Mouse (Mus musculus) forebrain, embryonic 12.5 days (tissue): Measurements from ENCODE around the gene Zfp710. TPM values are rescaled to one million over a fixed set of nuclear protein-coding genes. Genes with fewer than 3 reads are reported as not detected.
"Not testable (repeated sequence)": the region's sequence is repeated elsewhere in the genome, so short reads cannot be mapped to it uniquely, and the experiment has no call there.

Experiments
- ATAC-seq: fragments of 200-750 bp; cut with Nextera tagmentation; 2 replicates; pipeline ENCODE4 v1.8.0; 2017; ENCODE audit warnings: moderate TSS enrichment; ENCODE audit not compliant: low FRiP score
- H3K27ac ChIP-seq: fragments of 300-500 bp; sonication (generic); 2 replicates; pipeline ENCODE4 v1.5.1; 2016; ENCODE audit warnings: mild to moderate bottlenecking
- H3K27me3 ChIP-seq: fragments of 300-500 bp; sonication (generic); 2 replicates; pipeline ENCODE4 v1.6.1; 2016; ENCODE audit warnings: mild to moderate bottlenecking
- H3K36me3 ChIP-seq: fragments of 300-500 bp; sonication (generic); replicated peaks from 2 replicates; pipeline ENCODE4 v1.6.1; 2016; ENCODE audit warnings: mild to moderate bottlenecking
- H3K4me1 ChIP-seq: fragments of 300-500 bp; sonication (generic); 2 replicates; pipeline ENCODE4 v1.6.1; 2016
- H3K4me2 ChIP-seq: fragments of 300-500 bp; sonication (generic); 2 replicates; pipeline ENCODE4 v1.6.1; 2016; ENCODE audit warnings: mild to moderate bottlenecking, moderate library complexity
- H3K4me3 ChIP-seq: fragments of 300-500 bp; sonication (generic); replicated peaks from 2 replicates; pipeline ENCODE4 v1.5.1; 2016; ENCODE audit warnings: mild to moderate bottlenecking
- H3K9ac ChIP-seq: fragments of 300-500 bp; sonication (generic); 2 replicates; pipeline ENCODE4 v1.6.1; 2016; ENCODE audit warnings: mild to moderate bottlenecking
- H3K9me3 ChIP-seq: fragments of 300-500 bp; sonication (generic); 2 replicates; pipeline ENCODE4 v1.6.1; 2016
- WGBS: fragments of 180-500 bp; shearing (Covaris S2); methylation state at CpG from one replicate; pipeline ENCODE4 v1.1.7; 2016; 5-methylcytosine and 5-hydroxymethylcytosine counted together
- polyA plus RNA-seq: library from polyadenylated mRNA; unstranded; fragments of >200 nt; fragmentation: Nextera tagmentation; extraction: Ambion mirVana; gene quantifications from 2 replicates; pipeline ENCODE4 v1.2.1, GENCODE M21; 2016

Zfp710 gene
- polyA plus RNA-seq, 1 experiment from 2014 or later: 30.5 TPM

DNA sequence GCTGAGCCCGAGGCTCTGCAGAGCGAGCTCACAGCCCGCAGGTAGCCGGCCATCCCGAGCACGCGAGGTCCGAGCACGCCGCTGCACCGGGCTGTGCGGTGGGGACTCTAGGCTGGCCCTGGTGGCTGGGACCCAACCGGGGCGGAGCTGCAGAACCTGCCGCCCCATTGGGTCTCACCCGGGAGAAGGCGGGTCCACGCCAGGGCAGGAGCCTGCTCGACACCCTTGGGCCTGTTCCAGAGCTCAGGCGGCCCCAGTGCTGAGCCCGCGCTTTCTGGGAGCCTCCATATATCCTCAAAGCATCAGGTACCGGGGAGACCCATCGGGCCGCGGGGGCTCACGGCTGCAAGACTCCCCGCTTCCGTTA lies 90.6 kb downstream of the Zfp710 start, which contains the start of gene Idh2:
Gene Idh2, minus strand, starts transcription at position 169 of the 367 bp plus-strand sequence.
- Histone ChIP-seq H3K4me1 (peaks cover 47% of the 10 kb centered on the region), H3K27me3 (no peaks in the 10 kb centered on the region), H3K9ac (peak within 1 kb of the TSS; percentile 97), H3K4me3 (peak within 1 kb of the TSS; percentile 91), H3K36me3 (peaks cover 6% of the 10 kb centered on the region; the same call in 1 of the 2 replicates), H3K9me3 (no peaks in the 10 kb centered on the region), H3K27ac (peak within 1 kb of the TSS; percentile 96), H3K4me2 (peak within 1 kb of the TSS; percentile 76)
- peak; percentile 97 for ATAC-seq
- WGBS: under 1% methylated on average over 29 of the region's 29 CpGs

DNA sequence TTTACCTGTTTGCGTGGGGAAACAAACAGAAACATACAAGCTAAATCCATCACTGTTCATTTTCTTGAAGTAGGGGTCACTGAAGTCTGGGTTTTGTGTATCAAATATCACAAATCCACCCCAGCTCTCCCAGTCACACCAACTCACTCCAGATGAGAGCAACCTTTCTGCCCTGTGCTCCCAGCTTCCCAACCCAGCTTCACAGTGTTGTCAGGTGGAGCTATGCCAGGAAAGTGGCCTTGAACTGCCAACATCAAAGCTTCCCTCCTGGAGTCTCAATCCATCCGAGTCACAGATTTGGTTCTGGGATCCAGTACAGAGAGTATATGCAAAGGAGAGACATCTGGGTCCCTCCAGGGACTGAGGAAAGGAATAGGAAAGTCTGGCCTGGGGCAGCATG lies 91.5 kb downstream of the Zfp710 start:
- 0 out of 2 replicates have a peak overlapping the region, but pooled peaks have one; percentile 97 for H3K9ac ChIP-seq
- H3K4me2 ChIP-seq: peak overlapping the region; percentile 76
- H3K27me3 ChIP-seq: no peaks in the 10 kb centered on the region
- WGBS: 85% methylated on average over 2 of the region's 2 CpGs
- H3K36me3 ChIP-seq: no peaks in the 10 kb centered on the region
- ATAC-seq: no peak
- peaks cover 44% of the 10 kb centered on the region for H3K4me1 ChIP-seq
- no peaks in the 10 kb centered on the region for H3K9me3 ChIP-seq
- no peak overlapping the region for H3K27ac ChIP-seq
- H3K4me3 ChIP-seq: peak overlapping the region; percentile 91; the same call in 1 of the 2 replicates

DNA sequence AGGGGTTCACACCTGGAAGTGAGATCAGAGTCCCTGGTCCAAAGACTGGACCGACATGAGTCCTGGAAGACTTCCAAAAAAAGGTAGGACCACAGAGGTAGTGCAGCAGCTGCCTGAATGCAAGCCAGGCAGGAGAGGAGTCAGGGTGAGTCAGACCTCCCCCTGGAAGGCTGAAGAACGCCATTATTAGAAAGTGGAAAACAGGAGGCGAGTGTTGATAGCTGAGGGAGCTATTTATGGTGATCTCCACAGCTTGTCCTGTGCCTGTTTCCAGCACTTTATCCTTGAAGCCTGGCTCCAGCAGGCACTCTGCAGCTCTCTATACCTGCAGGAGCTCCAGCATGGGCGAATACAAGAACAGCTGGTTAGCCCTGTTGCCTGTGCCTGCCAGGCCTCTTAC lies 94.6 kb downstream of the Zfp710 start:
- Histone ChIP-seq H3K9ac (no peak overlapping the region), H3K36me3 (no peaks in the 10 kb centered on the region), H3K4me3 (no peak overlapping the region), H3K27ac (no peak overlapping the region), H3K4me1 (peaks cover 15% of the 10 kb centered on the region), H3K9me3 (no peaks in the 10 kb centered on the region), H3K27me3 (no peaks in the 10 kb centered on the region), H3K4me2 (no peak overlapping the region)
- 76% methylated on average over 4 of the region's 4 CpGs for WGBS
- ATAC-seq: no peak

DNA sequence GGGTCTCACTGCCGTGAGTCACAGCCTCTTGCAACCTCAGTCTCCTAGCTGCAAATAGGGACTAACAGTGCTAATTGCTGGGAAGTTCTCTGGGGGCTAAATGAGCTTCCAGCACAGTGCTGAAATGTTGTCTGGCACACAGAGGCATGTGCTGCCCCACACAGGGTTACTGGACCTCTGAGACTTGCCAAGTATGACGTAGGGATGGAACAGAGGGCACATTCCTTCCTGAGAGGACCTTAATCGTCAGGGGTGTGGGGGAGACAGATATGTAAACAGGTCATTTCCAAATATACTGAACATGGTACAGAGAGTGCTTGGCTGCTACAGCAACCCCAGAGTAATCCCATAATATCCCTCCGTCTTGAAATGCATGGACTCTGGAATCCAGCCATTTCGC lies 96.5 kb downstream of the Zfp710 start:
- no peak for ATAC-seq
- no peaks in the 10 kb centered on the region for H3K36me3 ChIP-seq
- no peaks in the 10 kb centered on the region for H3K9me3 ChIP-seq
- no peaks in the 10 kb centered on the region for H3K27me3 ChIP-seq
- 0 out of 2 replicates have a peak, but pooled peaks cover 6% of the 10 kb centered on the region for H3K4me1 ChIP-seq
- 80% methylated on average over 5 of the region's 5 CpGs for WGBS
- no peak overlapping the region for H3K4me3 ChIP-seq
- H3K4me2 ChIP-seq: no peak overlapping the region
- H3K27ac ChIP-seq: no peak overlapping the region
- H3K9ac ChIP-seq: no peak overlapping the region

DNA sequence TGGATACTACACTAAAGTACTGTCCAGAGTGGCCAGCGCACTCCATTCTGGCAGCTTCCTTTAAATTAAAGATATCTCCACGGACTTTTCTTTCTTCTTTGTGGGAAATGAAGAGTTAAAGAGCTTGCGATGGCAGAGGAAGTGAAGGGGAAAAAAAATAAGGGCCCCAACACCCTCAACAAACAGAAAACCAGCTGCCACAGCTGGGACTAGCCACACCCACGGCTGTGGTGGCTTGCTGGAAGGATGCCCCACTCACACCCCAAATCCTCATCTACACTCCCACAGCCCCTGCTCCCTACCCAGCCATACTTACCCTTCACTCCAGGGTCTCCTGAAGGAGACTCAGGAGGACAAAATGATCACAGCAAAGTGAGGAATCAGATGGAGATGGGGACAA lies 98.5 kb downstream of the Zfp710 start:
- Histone ChIP-seq H3K9me3 (no peaks in the 10 kb centered on the region), H3K9ac (no peak overlapping the region), H3K27ac (no peak overlapping the region), H3K4me3 (no peak overlapping the region), H3K4me2 (no peak overlapping the region), H3K36me3 (no peaks in the 10 kb centered on the region), H3K27me3 (no peaks in the 10 kb centered on the region), H3K4me1 (no peaks in the 10 kb centered on the region)
- 66% methylated on average over 4 of the region's 4 CpGs for WGBS
- no peak for ATAC-seq

DNA sequence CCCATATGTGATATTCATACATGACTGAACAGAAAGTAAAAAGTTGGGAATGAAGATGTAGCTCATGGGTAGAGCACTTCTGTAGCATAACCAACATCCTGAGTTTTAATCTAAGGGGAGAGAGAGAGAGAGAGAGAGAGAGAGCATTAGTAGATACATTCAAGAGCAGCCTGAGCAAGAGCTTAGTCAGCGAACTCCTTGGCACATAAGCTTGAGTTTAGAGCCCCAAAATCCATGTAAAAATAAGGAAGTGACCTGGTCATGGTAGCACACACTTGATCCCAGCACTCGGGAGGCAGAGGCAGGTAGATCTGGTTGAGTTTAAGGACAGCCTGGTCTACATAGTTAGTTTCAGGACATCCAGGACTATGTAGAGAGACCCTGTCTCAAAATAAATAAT lies 99.1 kb downstream of the Zfp710 start:
- no peak overlapping the region for H3K4me3 ChIP-seq
- no peaks in the 10 kb centered on the region for H3K4me1 ChIP-seq
- 82% methylated on average over 2 of the region's 2 CpGs for WGBS
- H3K9ac ChIP-seq: no peak overlapping the region
- H3K27me3 ChIP-seq: no peaks in the 10 kb centered on the region
- no peak overlapping the region for H3K27ac ChIP-seq
- H3K4me2 ChIP-seq: no peak overlapping the region
- no peaks in the 10 kb centered on the region for H3K36me3 ChIP-seq
- H3K9me3 ChIP-seq: no peaks in the 10 kb centered on the region
- ATAC-seq: no peak

DNA sequence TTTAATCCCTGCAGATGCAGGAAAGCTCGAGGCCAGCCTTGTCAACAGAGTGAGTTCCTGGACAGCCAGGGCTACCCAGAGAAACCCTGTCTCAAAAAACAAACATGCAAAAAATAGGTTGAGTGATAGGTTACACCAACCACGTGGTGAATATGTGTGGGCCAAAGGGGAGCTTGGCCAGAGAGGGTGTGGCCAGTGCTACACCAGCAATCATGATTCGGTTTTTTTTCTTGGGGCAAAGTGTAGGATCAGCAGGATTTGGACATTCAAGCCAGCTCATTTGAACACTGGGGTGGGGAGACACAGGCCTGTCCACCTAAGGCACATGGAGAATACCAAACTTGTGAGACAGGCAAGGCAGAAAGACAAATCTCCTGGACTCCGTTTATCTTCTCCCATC lies 104.7 kb downstream of the Zfp710 start:
- no peak overlapping the region for H3K4me2 ChIP-seq
- H3K9me3 ChIP-seq: no peaks in the 10 kb centered on the region
- peaks cover 2% of the 10 kb centered on the region; the same call in 1 of the 2 replicates for H3K4me1 ChIP-seq
- H3K9ac ChIP-seq: no peak overlapping the region
- WGBS: 74% methylated on average over 4 of the region's 4 CpGs
- no peaks in the 10 kb centered on the region for H3K27me3 ChIP-seq
- H3K27ac ChIP-seq: no peak overlapping the region
- H3K4me3 ChIP-seq: no peak overlapping the region
- no peaks in the 10 kb centered on the region for H3K36me3 ChIP-seq
- no peak for ATAC-seq

DNA sequence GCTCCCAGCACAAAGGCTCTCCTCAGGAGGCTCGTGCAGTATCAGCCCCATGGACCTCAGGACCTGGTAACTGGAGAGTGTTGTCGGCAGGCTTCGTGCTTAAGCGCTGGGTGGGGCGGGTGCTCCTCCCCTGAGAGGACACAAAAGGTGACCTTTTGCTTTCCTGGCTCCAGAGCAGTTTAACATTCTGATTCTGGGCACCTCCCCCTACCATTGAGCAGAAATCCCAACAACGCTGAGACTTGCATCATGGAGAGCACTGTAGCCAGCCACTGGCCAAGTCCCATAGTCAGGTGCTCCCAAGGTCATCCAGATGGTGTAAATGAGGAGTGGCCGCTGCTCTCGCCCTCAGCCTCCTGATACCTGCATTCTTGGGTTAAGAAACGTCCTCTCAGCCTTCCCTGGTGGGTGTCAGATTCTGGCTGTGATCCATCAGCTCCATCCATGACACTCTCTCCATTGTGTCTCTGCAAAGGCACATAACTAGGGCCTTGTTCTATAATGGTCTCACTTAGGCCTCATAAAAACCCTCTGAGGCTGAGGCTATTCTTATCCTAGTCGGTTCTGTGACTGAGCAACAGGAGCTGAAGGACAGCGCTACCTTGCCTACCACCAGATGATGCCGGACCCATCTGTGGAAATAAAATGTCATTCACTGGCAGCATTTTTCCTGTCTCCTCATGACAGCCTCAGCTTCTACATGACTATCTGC lies 105.9 kb downstream of the Zfp710 start:
- H3K4me2 ChIP-seq: no peak overlapping the region
- peaks cover 9% of the 10 kb centered on the region; the same call in 1 of the 2 replicates for H3K4me1 ChIP-seq
- no peaks in the 10 kb centered on the region for H3K9me3 ChIP-seq
- no peak overlapping the region for H3K27ac ChIP-seq
- no peak overlapping the region for H3K4me3 ChIP-seq
- H3K36me3 ChIP-seq: no peaks in the 10 kb centered on the region
- H3K9ac ChIP-seq: no peak overlapping the region
- ATAC-seq: no peak
- no peaks in the 10 kb centered on the region for H3K27me3 ChIP-seq
- 47% methylated on average over 12 of the region's 12 CpGs for WGBS

DNA sequence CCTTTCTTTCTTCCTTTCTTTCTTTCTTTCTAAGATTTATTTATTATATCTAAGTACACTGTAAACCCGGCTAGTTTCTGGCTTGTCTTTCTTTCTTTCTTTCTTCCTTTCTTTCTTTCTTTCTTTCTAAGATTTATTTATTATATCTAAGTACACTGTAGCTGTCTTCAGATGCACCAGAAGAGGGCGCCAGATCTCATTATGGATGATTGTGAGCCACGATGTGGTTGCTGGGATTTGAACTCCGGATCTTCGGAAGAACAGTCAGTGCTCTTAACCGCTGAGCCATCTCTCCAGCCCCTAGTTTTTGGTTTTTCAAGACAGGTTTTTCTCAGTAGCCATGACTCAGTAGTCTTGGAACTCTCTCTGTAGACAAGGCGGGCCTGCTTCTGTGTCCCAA lies 106.7 kb downstream of the Zfp710 start:
- H3K27me3 ChIP-seq, H3K4me3 ChIP-seq, H3K4me1 ChIP-seq, H3K4me2 ChIP-seq, H3K9ac ChIP-seq, ATAC-seq, H3K9me3 ChIP-seq, H3K36me3 ChIP-seq, H3K27ac ChIP-seq: not testable (repeated sequence)
- 72% methylated on average over 7 of the region's 7 CpGs for WGBS

DNA sequence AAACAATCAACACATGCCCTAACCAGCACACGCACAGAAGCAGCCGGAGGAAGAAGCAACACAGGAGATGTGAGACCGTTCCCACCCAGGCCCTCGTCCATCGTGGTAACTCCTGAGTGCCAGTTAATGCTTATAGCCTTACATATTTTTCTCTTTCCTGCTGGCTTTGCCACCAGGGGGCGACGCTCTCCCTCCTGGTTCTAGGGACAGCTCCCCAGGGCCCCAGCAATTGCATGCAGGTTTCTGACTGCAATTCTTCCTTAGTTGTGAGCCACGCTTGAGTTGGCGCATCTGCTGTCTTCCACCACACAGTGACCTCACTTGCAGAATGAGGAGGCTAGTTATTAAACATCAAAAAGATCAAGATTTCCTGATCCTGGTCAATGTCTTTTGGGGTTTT lies 107.9 kb downstream of the Zfp710 start:
- H3K27ac ChIP-seq: no peak overlapping the region
- H3K4me2 ChIP-seq: no peak overlapping the region
- no peaks in the 10 kb centered on the region for H3K9me3 ChIP-seq
- peaks cover 9% of the 10 kb centered on the region; the same call in 1 of the 2 replicates for H3K4me1 ChIP-seq
- H3K9ac ChIP-seq: no peak overlapping the region
- H3K27me3 ChIP-seq: no peaks in the 10 kb centered on the region
- no peak overlapping the region for H3K4me3 ChIP-seq
- 50% methylated on average over 9 of the region's 9 CpGs for WGBS
- no peaks in the 10 kb centered on the region for H3K36me3 ChIP-seq
- ATAC-seq: no peak

DNA sequence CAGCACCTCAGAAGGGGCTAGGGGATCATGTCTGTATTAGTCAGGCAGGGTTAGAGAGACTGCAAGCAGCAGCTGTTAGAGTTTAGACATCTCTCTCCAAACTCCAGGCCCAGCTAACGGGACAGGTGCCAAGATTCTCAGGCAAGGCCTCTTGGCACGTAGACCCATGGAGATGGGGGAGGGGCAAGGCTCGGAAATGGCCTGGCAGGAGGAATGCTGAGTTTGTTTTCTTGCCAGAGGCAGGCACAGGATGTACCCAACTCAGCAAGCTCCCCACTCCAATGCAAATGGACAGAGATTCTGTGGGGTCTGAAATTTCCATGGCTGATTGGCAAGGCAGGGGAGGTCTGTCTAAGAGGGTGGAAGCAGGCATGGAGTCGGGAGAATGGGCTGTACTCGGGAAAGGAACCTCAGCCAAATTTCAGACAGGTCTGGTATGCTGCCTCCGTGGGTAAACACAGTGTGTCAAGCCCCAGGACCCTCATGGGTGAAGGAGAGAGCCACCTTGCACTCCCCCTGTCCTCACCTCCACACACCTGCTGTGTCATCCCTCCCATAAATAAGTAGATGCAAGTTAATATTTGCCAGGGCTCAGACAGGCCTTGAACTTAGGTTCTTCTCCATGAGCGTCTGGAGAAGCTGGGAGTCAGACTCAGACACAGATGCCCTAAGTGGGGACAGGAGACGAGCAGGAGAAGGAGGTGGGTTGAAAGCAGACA lies 110.0 kb downstream of the Zfp710 start:
- H3K4me2 ChIP-seq: no peak overlapping the region
- H3K27ac ChIP-seq: 0 out of 2 replicates have a peak overlapping the region, but pooled peaks have one; percentile 26
- no peaks in the 10 kb centered on the region for H3K27me3 ChIP-seq
- WGBS: 53% methylated on average over 8 of the region's 8 CpGs
- peak; percentile 49; the same call in 1 of the 2 replicates for ATAC-seq
- peaks cover 9% of the 10 kb centered on the region; the same call in 1 of the 2 replicates for H3K4me1 ChIP-seq
- no peaks in the 10 kb centered on the region for H3K9me3 ChIP-seq
- no peaks in the 10 kb centered on the region for H3K36me3 ChIP-seq
- H3K9ac ChIP-seq: no peak overlapping the region
- no peak overlapping the region for H3K4me3 ChIP-seq

DNA sequence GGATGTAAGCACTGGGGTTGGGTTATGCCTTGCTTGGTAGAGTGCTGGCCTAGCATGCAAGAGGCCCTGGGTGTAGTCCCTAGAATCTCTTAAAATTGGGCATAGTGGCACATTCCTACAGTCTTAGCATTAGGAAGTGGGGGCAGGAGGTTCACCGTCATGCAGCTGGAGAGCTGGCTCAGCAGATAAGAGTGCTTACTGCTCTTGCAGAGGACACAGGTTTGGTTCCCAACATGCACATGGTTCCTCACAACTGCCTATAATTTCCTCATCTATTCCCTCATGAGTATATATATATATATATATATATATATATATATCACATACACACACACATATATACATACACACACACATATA lies 110.5 kb downstream of the Zfp710 start:
- Histone ChIP-seq H3K36me3 (no peaks in the 10 kb centered on the region), H3K4me2 (no peak overlapping the region), H3K4me3 (no peak overlapping the region), H3K9ac (no peak overlapping the region), H3K27me3 (no peaks in the 10 kb centered on the region), H3K9me3 (no peaks in the 10 kb centered on the region), H3K27ac (no peak overlapping the region), H3K4me1 (peaks cover 9% of the 10 kb centered on the region; the same call in 1 of the 2 replicates)
- ATAC-seq: no peak
- 95% methylated on average over 1 of the region's 1 CpGs for WGBS

DNA sequence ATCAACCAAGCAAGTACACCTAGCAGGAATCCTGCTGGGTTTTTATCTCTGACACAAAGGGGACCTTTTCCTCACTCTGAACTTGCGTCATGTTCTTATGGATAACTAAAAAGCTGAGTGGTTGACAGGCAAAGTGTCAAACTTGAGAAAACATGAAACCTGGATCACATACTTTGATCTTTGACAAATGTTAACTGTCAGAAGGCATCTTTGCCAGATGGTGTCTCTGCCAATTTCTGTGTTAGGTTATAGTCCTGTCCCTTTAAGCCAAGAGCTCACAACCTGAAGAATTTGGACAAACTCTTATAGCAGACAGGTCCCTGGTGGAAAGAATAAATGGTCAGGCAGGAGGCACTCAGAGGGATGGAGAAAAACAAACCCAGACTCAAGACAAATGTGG lies 113.8 kb downstream of the Zfp710 start:
- 62% methylated on average over 1 of the region's 1 CpGs for WGBS

More for the DNA sequence above, 113.8 kb downstream of the Zfp710 start:
- no peak overlapping the region for H3K27ac ChIP-seq
- no peak overlapping the region for H3K4me2 ChIP-seq
- H3K9me3 ChIP-seq: no peaks in the 10 kb centered on the region
- peaks cover 14% of the 10 kb centered on the region for H3K4me1 ChIP-seq
- no peaks in the 10 kb centered on the region for H3K27me3 ChIP-seq
- no peak overlapping the region for H3K4me3 ChIP-seq
- H3K9ac ChIP-seq: no peak overlapping the region
- no peak for ATAC-seq
- no peaks in the 10 kb centered on the region for H3K36me3 ChIP-seq
